Mouse (Mus musculus): ENCODE results near the gene Rnf39. TPM values are rescaled to one million over a fixed set of nuclear protein-coding genes. Genes with fewer than 3 reads are reported as not detected.
A peak's percentile ranks its signal among the peaks of the same experiment; 100 is the strongest.

Rnf39 gene
- polyA plus RNA-seq, 1 experiment from 2014 or later = 48.9 TPM

GRCm38 (mm10) chr17:36900001-36900400 lies 42.7 kb upstream of the Rnf39 start:
- no peak overlapping the region for H3K4me2 ChIP-seq (replicated peaks; ENCODE audit: low read depth)
- no peak overlapping the region for H3K27ac ChIP-seq (replicated peaks)
- WGBS = 75% methylated on average over 5 of the region's 5 CpGs
- H3K4me3 ChIP-seq (ENCODE audit: low read depth, low read length) = no peak overlapping the region
- ATAC-seq (ENCODE audit: low FRiP score, low TSS enrichment) = no peak
- H3K4me1 ChIP-seq (replicated peaks; ENCODE audit: control insufficient read depth, insufficient read depth) = no peaks in the 10 kb centered on the region
- no peaks in the 10 kb centered on the region for H3K9me3 ChIP-seq (ENCODE audit: control insufficient read depth, low read length)
- no peaks in the 10 kb centered on the region for H3K27me3 ChIP-seq (ENCODE audit: control insufficient read depth, insufficient read depth, low read length)
- H3K36me3 ChIP-seq (ENCODE audit: control insufficient read depth, insufficient read depth, low read length) = no peaks in the 10 kb centered on the region
- no peak for TF ChIP-seq EP300 (optimal IDR thresholded peaks at IDR 0.05)
- H3K9ac ChIP-seq (ENCODE audit: low read length) = no peak overlapping the region
- DNase-seq (ENCODE audit: low spot score) = no peak

- TF ChIP-seq CTCF (IDR thresholded peaks at IDR 0.05; ENCODE audit: low read depth) (peak; percentile 51), EP300 (optimal IDR thresholded peaks at IDR 0.05) (no peak)
- Histone ChIP-seq H3K4me3 (ENCODE audit: low read depth, low read length) (no peak overlapping the region), H3K4me2 (replicated peaks; ENCODE audit: low read depth) (no peak overlapping the region), H3K27ac (replicated peaks) (no peak overlapping the region), H3K36me3 (ENCODE audit: control insufficient read depth, insufficient read depth, low read length) (no peaks in the 10 kb centered on the region), H3K4me1 (replicated peaks; ENCODE audit: control insufficient read depth, insufficient read depth) (no peaks in the 10 kb centered on the region), H3K9ac (ENCODE audit: low read length) (no peak overlapping the region), H3K27me3 (ENCODE audit: control insufficient read depth, insufficient read depth, low read length) (no peaks in the 10 kb centered on the region), H3K9me3 (ENCODE audit: control insufficient read depth, low read length) (no peaks in the 10 kb centered on the region)
- ATAC-seq (ENCODE audit: low FRiP score, low TSS enrichment) = no peak
- no peak for DNase-seq (ENCODE audit: low spot score)
- WGBS = 32% methylated on average over 1 of the region's 1 CpGs
These were observed 42.0 kb upstream of the Rnf39 start for GRCm38 (mm10) chr17:36900691-36901090.

- Histone ChIP-seq H3K4me2 (replicated peaks; ENCODE audit: low read depth) (no peak overlapping the region), H3K4me3 (ENCODE audit: low read depth, low read length) (no peak overlapping the region), H3K9me3 (ENCODE audit: control insufficient read depth, low read length) (no peaks in the 10 kb centered on the region), H3K36me3 (ENCODE audit: control insufficient read depth, insufficient read depth, low read length) (no peaks in the 10 kb centered on the region), H3K27ac (replicated peaks) (no peak overlapping the region), H3K9ac (ENCODE audit: low read length) (no peak overlapping the region), H3K4me1 (replicated peaks; ENCODE audit: control insufficient read depth, insufficient read depth) (no peaks in the 10 kb centered on the region), H3K27me3 (ENCODE audit: control insufficient read depth, insufficient read depth, low read length) (no peaks in the 10 kb centered on the region)
- WGBS = 55% methylated on average over 3 of the region's 3 CpGs
- no peak for DNase-seq (ENCODE audit: low spot score)
- no peak for TF ChIP-seq CTCF (IDR thresholded peaks at IDR 0.05; ENCODE audit: low read depth)
- TF ChIP-seq EP300 (optimal IDR thresholded peaks at IDR 0.05) = no peak
- no peak for ATAC-seq (ENCODE audit: low FRiP score, low TSS enrichment)
These were observed 39.1 kb upstream of the Rnf39 start for GRCm38 (mm10) chr17:36903651-36904050.

- Histone ChIP-seq H3K27ac (replicated peaks) (no peak overlapping the region), H3K36me3 (ENCODE audit: control insufficient read depth, insufficient read depth, low read length) (no peaks in the 10 kb centered on the region), H3K4me1 (replicated peaks; ENCODE audit: control insufficient read depth, insufficient read depth) (no peaks in the 10 kb centered on the region), H3K9ac (ENCODE audit: low read length) (no peak overlapping the region), H3K27me3 (ENCODE audit: control insufficient read depth, insufficient read depth, low read length) (no peaks in the 10 kb centered on the region), H3K9me3 (ENCODE audit: control insufficient read depth, low read length) (no peaks in the 10 kb centered on the region), H3K4me3 (ENCODE audit: low read depth, low read length) (no peak overlapping the region), H3K4me2 (replicated peaks; ENCODE audit: low read depth) (no peak overlapping the region)
- no peak for ATAC-seq (ENCODE audit: low FRiP score, low TSS enrichment)
- 39% methylated on average over 1 of the region's 1 CpGs for WGBS
- DNase-seq (ENCODE audit: low spot score) = no peak
- no peak for TF ChIP-seq EP300 (optimal IDR thresholded peaks at IDR 0.05)
These were observed 34.5 kb upstream of the Rnf39 start for GRCm38 (mm10) chr17:36908235-36908634.

- 43% methylated on average over 4 of the region's 4 CpGs for WGBS
- H3K9ac ChIP-seq (ENCODE audit: low read length) = no peak overlapping the region
- TF ChIP-seq EP300 (optimal IDR thresholded peaks at IDR 0.05) (no peak), CTCF (IDR thresholded peaks at IDR 0.05; ENCODE audit: low read depth) (no peak)
- DNase-seq (ENCODE audit: low spot score) (no peak), ATAC-seq (ENCODE audit: low FRiP score, low TSS enrichment) (no peak; the same call in 1 of the 2 replicates)
- H3K27me3 ChIP-seq (ENCODE audit: control insufficient read depth, insufficient read depth, low read length) = no peaks in the 10 kb centered on the region
- H3K4me2 ChIP-seq (replicated peaks; ENCODE audit: low read depth) = no peak overlapping the region
- H3K4me3 ChIP-seq (ENCODE audit: low read depth, low read length) = no peak overlapping the region
- no peaks in the 10 kb centered on the region for H3K4me1 ChIP-seq (replicated peaks; ENCODE audit: control insufficient read depth, insufficient read depth)
- H3K36me3 ChIP-seq (ENCODE audit: control insufficient read depth, insufficient read depth, low read length) = no peaks in the 10 kb centered on the region
- no peak overlapping the region for H3K27ac ChIP-seq (replicated peaks)
- no peaks in the 10 kb centered on the region for H3K9me3 ChIP-seq (ENCODE audit: control insufficient read depth, low read length)
These were observed 32.9 kb upstream of the Rnf39 start for GRCm38 (mm10) chr17:36909802-36910201.

GRCm38 (mm10) chr17:36912031-36912430 lies 30.7 kb upstream of the Rnf39 start:
- TF ChIP-seq EP300 (optimal IDR thresholded peaks at IDR 0.05) (no peak), CTCF (IDR thresholded peaks at IDR 0.05; ENCODE audit: low read depth) (no peak)
- no peak for ATAC-seq (ENCODE audit: low FRiP score, low TSS enrichment)
- no peak overlapping the region for H3K9ac ChIP-seq (ENCODE audit: low read length)
- no peaks in the 10 kb centered on the region for H3K4me1 ChIP-seq (replicated peaks; ENCODE audit: control insufficient read depth, insufficient read depth)
- H3K4me2 ChIP-seq (replicated peaks; ENCODE audit: low read depth) = no peak overlapping the region
- H3K36me3 ChIP-seq (ENCODE audit: control insufficient read depth, insufficient read depth, low read length) = no peaks in the 10 kb centered on the region
- WGBS = 70% methylated on average over 2 of the region's 2 CpGs
- H3K27ac ChIP-seq (replicated peaks) = no peak overlapping the region
- no peaks in the 10 kb centered on the region for H3K27me3 ChIP-seq (ENCODE audit: control insufficient read depth, insufficient read depth, low read length)
- H3K9me3 ChIP-seq (ENCODE audit: control insufficient read depth, low read length) = no peaks in the 10 kb centered on the region
- no peak overlapping the region for H3K4me3 ChIP-seq (ENCODE audit: low read depth, low read length)
- no peak for DNase-seq (ENCODE audit: low spot score)
